Mouse (Mus musculus) hindbrain, embryonic 11.5 days (tissue): ENCODE data around the gene Emb. TPM values are rescaled to one million over a fixed set of nuclear protein-coding genes. Genes with fewer than 3 reads are reported as not detected.

Source experiments
- ATAC-seq: fragments of 200-750 bp; cut with Nextera tagmentation; 2 replicates; pipeline ENCODE4 v1.8.0; 2017; ENCODE audit warnings: mild to moderate bottlenecking, moderate TSS enrichment, moderate library complexity; ENCODE audit not compliant: low FRiP score
- DNase-seq: peaks from one replicate; pipeline ENCODE4 v3.0.0-alpha.2; 2015; ENCODE audit warnings: low spot score
- H3K27ac ChIP-seq: fragments of 300-500 bp; sonication (generic); 2 replicates; pipeline ENCODE4 v1.5.1; 2014; ENCODE audit warnings: mild to moderate bottlenecking, low read depth, low read length
- H3K27me3 ChIP-seq: fragments of 300-500 bp; sonication (generic); 2 replicates; pipeline ENCODE4 v1.6.1; 2014; ENCODE audit warnings: mild to moderate bottlenecking, low read length, moderate library complexity, mixed read lengths; ENCODE audit not compliant: control insufficient read depth, insufficient read depth
- H3K36me3 ChIP-seq: fragments of 300-500 bp; sonication (generic); 2 replicates; pipeline ENCODE4 v1.6.1; 2014; ENCODE audit warnings: mild to moderate bottlenecking, low read length, moderate library complexity, mixed read lengths; ENCODE audit not compliant: control insufficient read depth, insufficient read depth
- H3K4me1 ChIP-seq: fragments of 300-500 bp; sonication (generic); replicated peaks from 2 replicates; pipeline ENCODE4 v1.6.1; 2014; ENCODE audit warnings: low read length, mixed read lengths; ENCODE audit not compliant: control insufficient read depth, insufficient read depth
- H3K4me2 ChIP-seq: fragments of 300-500 bp; sonication (generic); replicated peaks from 2 replicates; pipeline ENCODE4 v1.6.1; 2014; ENCODE audit warnings: mild to moderate bottlenecking, low read depth, low read length
- H3K4me3 ChIP-seq: fragments of 300-500 bp; sonication (generic); 2 replicates; pipeline ENCODE4 v1.5.1; 2014; ENCODE audit warnings: low read depth, low read length
- H3K9ac ChIP-seq: fragments of 300-500 bp; sonication (generic); 2 replicates; pipeline ENCODE4 v1.6.1; 2014; ENCODE audit warnings: low read depth, low read length
- H3K9me3 ChIP-seq: fragments of 300-500 bp; sonication (generic); 2 replicates; pipeline ENCODE4 v1.6.1; 2016; ENCODE audit warnings: low read length; ENCODE audit not compliant: control insufficient read depth
- WGBS: fragments of 180-500 bp; shearing (Covaris S2); extraction: QIAGEN DNeasy Blood & Tissue Kit; methylation state at CpG from one replicate; pipeline ENCODE4 v1.1.7; 2014; 5-methylcytosine and 5-hydroxymethylcytosine counted together
- polyA plus RNA-seq: library from polyadenylated mRNA; unstranded; fragments of >200 nt; fragmentation: Nextera tagmentation; extraction: Ambion mirVana; gene quantifications from 2 replicates; pipeline ENCODE4 v1.2.1, GENCODE M21; 2014

Gene Emb
- polyA plus RNA-seq, 1 experiment from 2014 or later, result 27.8 TPM

DNA sequence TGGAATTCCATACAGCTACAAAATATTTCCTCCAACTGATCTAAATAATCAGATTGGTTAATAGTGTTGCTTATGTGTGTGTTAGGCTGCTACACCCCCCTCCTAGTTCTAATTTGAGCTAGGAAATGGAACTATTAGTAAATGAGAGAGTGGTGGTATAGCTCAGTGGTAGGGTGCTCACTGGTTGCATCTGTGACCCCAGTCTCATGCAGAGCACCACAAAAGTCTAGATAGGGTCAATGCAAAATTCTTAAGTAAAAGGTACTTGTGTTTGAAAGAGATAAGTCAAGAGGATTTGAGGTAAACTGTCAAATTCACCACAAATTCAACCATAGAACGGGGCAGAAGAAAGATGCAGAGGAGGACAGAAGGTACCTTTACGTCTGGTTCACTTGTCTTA, 10.7 kb upstream of the Emb start:
- no peaks in the 10 kb centered on the region for H3K36me3 ChIP-seq
- no peaks in the 10 kb centered on the region for H3K9me3 ChIP-seq
- no peaks in the 10 kb centered on the region for H3K4me1 ChIP-seq
- ATAC-seq (no peak), DNase-seq (no peak)
- H3K4me2 ChIP-seq, result no peak overlapping the region
- WGBS, result 90% methylated on average over 2 of the region's 2 CpGs
- H3K9ac ChIP-seq, result no peak overlapping the region
- H3K4me3 ChIP-seq, result no peak overlapping the region
- H3K27ac ChIP-seq, result no peak overlapping the region
- no peaks in the 10 kb centered on the region for H3K27me3 ChIP-seq

DNA sequence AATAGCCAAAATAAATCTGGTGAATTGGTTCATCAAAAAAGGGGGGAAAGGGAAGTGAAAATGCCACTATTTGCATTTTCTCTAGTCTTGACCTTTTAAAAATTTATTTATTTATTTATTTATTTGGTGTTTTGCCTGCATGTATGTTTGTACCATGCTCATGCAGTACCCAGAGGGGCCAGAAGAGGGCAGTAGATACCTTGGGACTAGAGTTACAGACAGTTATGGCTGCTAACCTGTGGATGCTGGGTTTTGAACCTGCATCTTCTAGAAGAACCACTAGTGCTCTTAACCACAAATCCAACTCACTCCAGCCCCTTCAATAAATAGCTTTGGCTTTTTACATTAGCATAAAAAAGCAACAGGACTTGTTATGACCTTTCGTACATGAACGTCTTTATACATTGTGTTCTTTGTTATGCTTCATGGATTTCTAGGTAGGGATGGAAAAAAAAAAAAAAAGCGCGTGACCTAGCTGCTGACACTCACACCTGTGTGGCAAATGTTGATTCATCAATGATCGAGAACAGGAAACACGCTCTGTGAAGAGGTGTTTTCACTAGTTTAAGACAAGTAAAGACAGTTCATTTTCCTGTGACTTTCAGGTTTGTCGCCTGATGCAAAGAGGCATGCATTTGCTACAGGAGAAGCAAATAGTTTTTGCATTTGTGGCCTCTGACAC, 9.8 kb upstream of the Emb start:
- peak; percentile 84 for DNase-seq
- H3K27ac ChIP-seq, result no peak overlapping the region
- H3K27me3 ChIP-seq, result no peaks in the 10 kb centered on the region
- no peak overlapping the region for H3K4me3 ChIP-seq
- H3K9me3 ChIP-seq, result no peaks in the 10 kb centered on the region
- H3K36me3 ChIP-seq, result no peaks in the 10 kb centered on the region
- 87% methylated on average over 7 of the region's 7 CpGs for WGBS
- no peak overlapping the region for H3K4me2 ChIP-seq
- H3K9ac ChIP-seq, result no peak overlapping the region
- ATAC-seq, result 0 out of 2 replicates have a peak, but pooled peaks have one; percentile 58
- no peaks in the 10 kb centered on the region for H3K4me1 ChIP-seq

DNA sequence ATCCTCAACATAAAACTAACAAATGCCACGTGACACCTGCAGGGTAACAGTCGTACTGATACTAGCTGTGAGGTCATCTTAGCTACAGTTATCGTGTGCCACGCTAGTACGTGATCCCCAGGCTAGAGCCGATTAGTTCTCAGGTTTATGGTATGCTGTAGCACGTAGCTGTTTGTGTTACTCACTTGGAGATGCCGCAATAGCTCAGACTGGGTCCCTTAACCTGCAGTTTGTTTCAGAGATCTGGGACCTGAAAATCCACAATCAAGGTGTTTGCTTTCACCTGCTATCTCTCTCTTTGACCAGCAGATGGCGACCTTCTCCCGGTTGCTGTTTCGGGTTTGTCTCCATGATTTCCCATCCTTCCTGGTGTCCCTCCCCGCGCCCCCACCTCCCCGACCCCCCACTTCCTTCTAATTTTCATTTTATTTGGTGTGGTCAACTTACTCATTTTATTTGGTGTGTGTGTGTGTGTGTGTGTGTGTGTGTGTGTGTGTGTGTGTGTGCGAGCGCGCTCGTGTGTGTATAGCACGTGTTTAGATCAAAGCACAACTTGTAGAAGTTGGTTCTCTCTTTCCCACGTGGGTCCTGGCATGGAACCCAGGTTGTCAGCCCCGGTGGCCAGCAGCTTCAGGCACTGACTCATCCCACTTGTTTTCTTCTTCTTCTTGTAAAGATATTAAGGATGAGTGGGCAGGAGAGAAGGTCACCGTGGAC, 5.4 kb upstream of the Emb start:
- WGBS, result 44% methylated on average over 20 of the region's 22 CpGs
- Histone ChIP-seq H3K27me3 (no peaks in the 10 kb centered on the region), H3K36me3 (no peaks in the 10 kb centered on the region), H3K27ac (no peak overlapping the region), H3K4me3 (no peak overlapping the region), H3K9me3 (no peaks in the 10 kb centered on the region), H3K4me1 (no peaks in the 10 kb centered on the region), H3K9ac (no peak overlapping the region), H3K4me2 (no peak overlapping the region)
- ATAC-seq (peak; percentile 73), DNase-seq (peak; percentile 56)

DNA sequence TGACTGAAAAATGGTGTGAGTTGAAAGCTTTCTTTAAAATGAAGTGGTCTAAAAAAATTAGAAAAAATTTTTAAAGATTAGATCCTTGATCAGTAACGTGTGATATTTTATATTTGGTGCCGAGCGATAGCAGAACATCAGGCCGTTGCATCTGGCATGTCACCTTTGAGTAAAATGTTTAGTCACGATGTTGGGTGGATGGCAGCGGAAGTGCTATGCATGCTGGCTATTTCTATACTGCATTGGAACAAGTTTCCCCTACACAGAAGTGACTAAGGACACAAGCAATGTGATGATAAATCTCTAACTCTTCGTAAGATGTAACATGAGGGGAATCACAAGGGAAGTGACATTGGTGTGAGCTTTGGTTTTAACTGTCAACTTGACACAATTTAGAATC, 3.7 kb upstream of the Emb start:
- no peaks in the 10 kb centered on the region for H3K27me3 ChIP-seq
- no peak overlapping the region for H3K27ac ChIP-seq
- H3K4me2 ChIP-seq, result no peak overlapping the region
- WGBS, result 96% methylated on average over 7 of the region's 7 CpGs
- no peak overlapping the region for H3K4me3 ChIP-seq
- DNase-seq (no peak), ATAC-seq (no peak)
- no peaks in the 10 kb centered on the region for H3K36me3 ChIP-seq
- H3K9ac ChIP-seq, result no peak overlapping the region
- H3K9me3 ChIP-seq, result no peaks in the 10 kb centered on the region
- H3K4me1 ChIP-seq, result no peaks in the 10 kb centered on the region

DNA sequence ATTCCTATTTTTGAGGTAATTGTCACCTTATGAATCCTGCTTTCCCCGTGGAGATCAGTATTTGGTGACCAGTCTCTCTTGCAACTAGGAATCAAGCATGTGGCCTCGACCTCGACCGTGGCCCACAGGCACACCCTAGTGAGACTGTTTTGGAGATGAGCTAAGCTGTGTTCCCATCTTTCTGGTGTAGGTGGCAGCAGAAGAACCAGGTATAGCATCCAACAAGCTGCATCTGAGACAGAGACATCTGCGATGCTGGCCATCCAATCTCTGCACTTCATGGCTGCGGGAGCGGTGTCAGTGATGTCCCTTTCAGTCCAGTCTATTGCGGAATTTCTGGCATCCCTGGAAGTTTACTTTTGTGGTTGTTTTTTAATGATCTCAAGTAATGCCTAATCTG, 2.3 kb upstream of the Emb start:
- DNase-seq (no peak), ATAC-seq (no peak)
- no peaks in the 10 kb centered on the region for H3K9me3 ChIP-seq
- no peak overlapping the region for H3K4me2 ChIP-seq
- no peak overlapping the region for H3K9ac ChIP-seq
- no peak overlapping the region for H3K27ac ChIP-seq
- H3K27me3 ChIP-seq, result no peaks in the 10 kb centered on the region
- H3K4me3 ChIP-seq, result no peak overlapping the region
- no peaks in the 10 kb centered on the region for H3K36me3 ChIP-seq
- H3K4me1 ChIP-seq, result no peaks in the 10 kb centered on the region
- WGBS, result 93% methylated on average over 8 of the region's 8 CpGs

DNA sequence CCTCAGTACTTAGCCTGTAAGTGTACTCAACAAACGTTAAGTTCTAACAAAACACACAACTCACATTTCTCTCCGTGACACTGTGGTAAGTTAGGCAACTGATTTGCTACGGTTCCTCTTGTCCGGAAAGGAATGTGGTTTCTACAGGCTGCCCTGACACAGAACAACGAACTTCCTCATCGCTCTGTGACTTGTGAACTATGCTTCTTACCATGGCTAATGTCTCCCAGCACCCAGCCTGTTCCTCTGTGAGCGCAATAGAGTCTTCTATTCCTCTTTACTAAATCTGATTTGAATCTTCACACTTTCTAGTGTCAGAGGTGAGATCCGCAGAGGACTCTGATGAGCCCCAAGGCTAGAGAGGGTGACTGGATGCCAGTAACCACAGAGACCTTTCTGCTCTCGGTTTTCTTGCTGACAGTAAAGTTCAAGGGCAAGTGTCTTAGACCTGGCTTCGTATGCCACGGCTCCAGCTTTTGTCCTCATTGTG, 3.1 kb downstream of the Emb start:
- Histone ChIP-seq H3K4me1 (no peaks in the 10 kb centered on the region), H3K27me3 (no peaks in the 10 kb centered on the region), H3K4me3 (no peak overlapping the region), H3K36me3 (no peaks in the 10 kb centered on the region), H3K27ac (no peak overlapping the region), H3K9ac (no peak overlapping the region), H3K9me3 (no peaks in the 10 kb centered on the region), H3K4me2 (no peak overlapping the region)
- ATAC-seq (no peak), DNase-seq (no peak)
- 57% methylated on average over 11 of the region's 11 CpGs for WGBS

DNA sequence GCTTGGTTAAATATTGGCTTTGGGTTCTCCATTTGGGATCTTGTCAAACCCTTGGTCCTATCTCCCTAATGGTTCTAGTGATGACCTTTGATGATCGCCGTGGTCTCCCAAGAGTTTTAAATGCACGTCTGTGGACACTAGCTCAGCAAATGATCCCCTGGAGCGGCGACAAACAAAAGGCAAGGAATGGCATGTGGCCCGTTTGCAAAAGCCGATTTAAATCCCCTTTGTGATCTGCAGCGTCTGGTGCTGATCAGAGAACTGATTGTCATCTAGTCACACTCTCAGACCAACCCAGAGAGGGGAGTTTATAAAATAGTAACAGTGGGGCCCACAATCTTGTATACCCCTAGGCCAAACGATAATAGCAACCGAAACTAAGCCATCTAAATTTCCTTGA, 7.1 kb downstream of the Emb start:
- no peaks in the 10 kb centered on the region for H3K4me1 ChIP-seq
- H3K27ac ChIP-seq, result no peak overlapping the region
- no peaks in the 10 kb centered on the region for H3K9me3 ChIP-seq
- DNase-seq, result peak; percentile 49
- no peak for ATAC-seq
- no peaks in the 10 kb centered on the region for H3K36me3 ChIP-seq
- H3K4me3 ChIP-seq, result no peak overlapping the region
- no peak overlapping the region for H3K9ac ChIP-seq
- H3K27me3 ChIP-seq, result no peaks in the 10 kb centered on the region
- 0 out of 2 replicates have a peak overlapping the region, but pooled peaks have one; percentile 0 for H3K4me2 ChIP-seq
- WGBS, result 3% methylated on average over 10 of the region's 10 CpGs

DNA sequence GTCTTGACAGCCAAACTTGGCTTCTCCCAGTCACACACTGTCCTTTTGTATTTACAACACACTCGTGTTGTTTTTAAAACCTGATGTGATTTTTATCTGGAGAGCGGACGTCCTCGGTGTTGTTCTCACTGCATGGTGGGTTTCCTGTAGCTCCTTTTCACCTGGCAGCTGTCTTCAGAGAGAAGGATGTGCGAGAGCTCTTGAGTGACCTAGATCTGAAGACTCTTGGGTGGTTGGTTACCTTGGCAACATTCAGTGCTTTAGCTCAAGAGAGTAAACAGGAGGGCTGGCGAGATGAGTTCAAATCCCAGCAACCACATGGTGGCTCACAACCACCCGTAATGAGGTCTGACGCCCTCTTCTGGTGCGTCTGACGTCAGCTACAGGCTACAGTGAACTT, 7.8 kb downstream of the Emb start:
- WGBS, result 15% methylated on average over 10 of the region's 10 CpGs
- Histone ChIP-seq H3K27me3 (no peaks in the 10 kb centered on the region), H3K4me1 (no peaks in the 10 kb centered on the region), H3K4me3 (no peak overlapping the region), H3K27ac (no peak overlapping the region), H3K9me3 (no peaks in the 10 kb centered on the region), H3K4me2 (no peak overlapping the region), H3K36me3 (no peaks in the 10 kb centered on the region), H3K9ac (no peak overlapping the region)
- DNase-seq, result peak; percentile 33
- no peak for ATAC-seq
